Mouse (Mus musculus): Measurements from ENCODE around the gene Tspan18. TPM values are rescaled to one million over a fixed set of nuclear protein-coding genes. Genes with fewer than 3 reads are reported as not detected.
A peak's percentile ranks its signal among the peaks of the same experiment; 100 is the strongest.

Tspan18 gene
- polyA plus RNA-seq, 1 experiment from 2014 or later, result 20.7 TPM

GRCm38 (mm10) chr2:93333241-93333816 is 976 bp downstream of the Tspan18 start:
- H3K27ac ChIP-seq (replicated peaks), result peak overlapping the region; percentile 84
- WGBS, result 2% methylated on average over 29 of the region's 29 CpGs

DNA sequence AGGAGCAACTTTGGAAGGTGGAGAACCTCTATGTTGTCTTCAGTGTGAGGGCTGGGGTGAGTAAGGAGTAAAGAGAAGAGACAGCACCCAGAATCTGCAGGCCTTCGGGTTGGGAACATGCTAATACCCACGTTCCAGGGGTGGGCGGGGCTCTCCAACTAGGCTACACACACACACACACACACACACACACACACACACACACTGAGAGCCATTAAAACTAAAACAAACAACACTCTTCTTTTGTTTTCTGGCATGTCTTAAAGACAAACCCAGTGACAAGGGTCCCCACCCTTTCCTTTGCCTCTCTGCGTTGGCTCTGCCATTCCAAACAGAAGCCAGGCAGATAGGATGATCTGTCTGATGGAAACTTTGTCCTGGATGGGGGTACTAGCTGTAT is 2.0 kb downstream of the Tspan18 start:
- H3K4me3 ChIP-seq, result peak overlapping the region; percentile 84
- peak overlapping the region; percentile 84; the same call in 1 of the 2 replicates for H3K27ac ChIP-seq (replicated peaks)
- H3K36me3 ChIP-seq (replicated peaks), result no peaks in the 10 kb centered on the region
- DNase-seq (ENCODE audit: low spot score), result no peak
- peaks cover 30% of the 10 kb centered on the region for H3K27me3 ChIP-seq (replicated peaks; ENCODE audit: low read depth, poor library complexity, severe bottlenecking)
- H3K4me1 ChIP-seq, result peaks cover 53% of the 10 kb centered on the region
- 79% methylated on average over 4 of the region's 4 CpGs for WGBS
- no peaks in the 10 kb centered on the region for H3K9me3 ChIP-seq

More at GRCm38 (mm10) chr2:93333241-93333816, 976 bp downstream of the Tspan18 start:
- peak; percentile 93 for DNase-seq (ENCODE audit: low spot score)
- Histone ChIP-seq H3K9me3 (no peaks in the 10 kb centered on the region), H3K27me3 (replicated peaks; ENCODE audit: low read depth, poor library complexity, severe bottlenecking) (peaks cover 33% of the 10 kb centered on the region), H3K4me3 (peak overlapping the region; percentile 84), H3K4me1 (peaks cover 48% of the 10 kb centered on the region), H3K36me3 (replicated peaks) (no peaks in the 10 kb centered on the region)

DNA sequence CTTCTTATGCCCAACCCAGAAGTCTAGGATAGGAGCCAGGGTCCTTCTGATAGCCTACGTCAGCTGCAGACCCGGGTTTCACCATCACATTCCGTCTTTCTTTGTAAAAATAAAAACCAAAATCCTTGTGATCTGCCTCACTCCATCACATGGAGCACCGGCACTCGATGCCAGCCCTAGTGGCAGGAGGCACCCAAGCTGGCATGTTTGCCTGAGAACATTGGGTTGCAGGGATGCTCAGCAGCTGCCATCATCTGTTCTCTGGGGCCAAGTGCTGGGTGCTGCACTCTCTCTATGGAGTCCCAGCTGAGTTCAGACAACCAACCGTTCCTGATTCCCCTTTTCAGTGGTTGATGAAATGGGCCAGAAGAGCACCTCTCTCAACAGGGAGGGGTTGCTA is 3.2 kb downstream of the Tspan18 start:
- H3K9me3 ChIP-seq, result no peaks in the 10 kb centered on the region
- no peak overlapping the region for H3K27ac ChIP-seq (replicated peaks)
- peaks cover 48% of the 10 kb centered on the region for H3K4me1 ChIP-seq
- H3K27me3 ChIP-seq (replicated peaks; ENCODE audit: low read depth, poor library complexity, severe bottlenecking), result peaks cover 26% of the 10 kb centered on the region
- 89% methylated on average over 6 of the region's 6 CpGs for WGBS
- no peaks in the 10 kb centered on the region for H3K36me3 ChIP-seq (replicated peaks)
- H3K4me3 ChIP-seq, result 0 out of 2 replicates have a peak overlapping the region, but pooled peaks have one; percentile 84
- no peak for DNase-seq (ENCODE audit: low spot score)

GRCm38 (mm10) chr2:93329120-93329519 is 5.2 kb downstream of the Tspan18 start:
- H3K9me3 ChIP-seq, result no peaks in the 10 kb centered on the region
- H3K27ac ChIP-seq (replicated peaks), result no peak overlapping the region
- 92% methylated on average over 4 of the region's 4 CpGs for WGBS
- H3K4me1 ChIP-seq, result peaks cover 48% of the 10 kb centered on the region
- H3K36me3 ChIP-seq (replicated peaks), result peaks cover 2% of the 10 kb centered on the region; the same call in 1 of the 2 replicates
- H3K27me3 ChIP-seq (replicated peaks; ENCODE audit: low read depth, poor library complexity, severe bottlenecking), result peaks cover 10% of the 10 kb centered on the region; the same call in 1 of the 2 replicates
- no peak overlapping the region for H3K4me3 ChIP-seq
- no peak for DNase-seq (ENCODE audit: low spot score)

GRCm38 (mm10) chr2:93327915-93328555 is 6.3 kb downstream of the Tspan18 start:
- no peak overlapping the region for H3K27ac ChIP-seq (replicated peaks)
- H3K4me3 ChIP-seq, result no peak overlapping the region
- DNase-seq (ENCODE audit: low spot score), result no peak
- H3K9me3 ChIP-seq, result no peaks in the 10 kb centered on the region; the same call in 1 of the 2 replicates
- WGBS, result 76% methylated on average over 7 of the region's 7 CpGs
- peaks cover 44% of the 10 kb centered on the region for H3K4me1 ChIP-seq
- peaks cover 10% of the 10 kb centered on the region; the same call in 1 of the 2 replicates for H3K27me3 ChIP-seq (replicated peaks; ENCODE audit: low read depth, poor library complexity, severe bottlenecking)
- H3K36me3 ChIP-seq (replicated peaks), result peaks cover 12% of the 10 kb centered on the region

DNA sequence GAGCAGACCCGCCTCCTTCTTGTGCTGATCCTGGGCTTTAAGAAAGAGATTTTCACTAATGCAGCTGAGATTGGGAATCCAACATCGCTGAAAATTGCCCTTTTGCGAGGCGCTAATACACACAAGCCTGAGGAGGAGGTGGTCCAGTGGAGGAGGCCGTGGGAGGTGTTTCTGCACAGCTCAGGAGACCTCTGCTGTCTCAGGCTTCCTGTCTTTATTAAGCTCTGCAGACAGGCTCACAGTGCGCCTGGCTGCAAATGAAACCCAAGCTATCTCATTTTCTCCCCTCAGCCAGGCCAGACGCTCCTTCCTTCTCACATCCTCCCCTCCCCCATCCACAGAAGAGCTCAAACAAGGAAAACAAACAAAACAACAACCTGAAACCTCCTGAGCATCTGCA is 9.6 kb downstream of the Tspan18 start:
- no peak for DNase-seq (ENCODE audit: low spot score)
- H3K4me3 ChIP-seq, result no peak overlapping the region
- H3K36me3 ChIP-seq (replicated peaks), result peaks cover 13% of the 10 kb centered on the region
- no peaks in the 10 kb centered on the region for H3K27me3 ChIP-seq (replicated peaks; ENCODE audit: low read depth, poor library complexity, severe bottlenecking)
- no peaks in the 10 kb centered on the region; the same call in 1 of the 2 replicates for H3K9me3 ChIP-seq
- peaks cover 47% of the 10 kb centered on the region for H3K4me1 ChIP-seq
- H3K27ac ChIP-seq (replicated peaks), result peak overlapping the region; percentile 5; the same call in 1 of the 2 replicates
- 46% methylated on average over 7 of the region's 7 CpGs for WGBS

DNA sequence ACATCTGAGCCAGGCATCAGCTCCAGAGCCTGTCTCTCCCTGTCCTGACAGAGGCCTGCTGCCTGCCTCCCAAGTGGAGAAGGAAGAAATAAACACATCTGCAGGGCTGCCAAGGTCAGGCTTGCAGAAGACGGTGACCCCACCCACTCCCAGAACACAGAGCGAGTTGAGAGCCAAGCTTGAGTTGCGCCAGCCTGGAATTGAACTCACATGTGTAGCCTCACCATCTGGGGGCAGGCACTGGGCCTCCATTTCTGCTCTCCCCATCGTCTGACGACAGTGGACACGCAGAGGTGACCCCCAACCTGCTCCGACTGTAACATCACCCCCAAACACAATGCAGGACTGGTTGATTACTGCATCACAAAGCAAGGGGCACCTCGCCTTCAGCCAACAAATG is 12.4 kb downstream of the Tspan18 start:
- Histone ChIP-seq H3K4me1 (peaks cover 58% of the 10 kb centered on the region), H3K27me3 (replicated peaks; ENCODE audit: low read depth, poor library complexity, severe bottlenecking) (no peaks in the 10 kb centered on the region), H3K9me3 (no peaks in the 10 kb centered on the region; the same call in 1 of the 2 replicates), H3K36me3 (replicated peaks) (peaks cover 13% of the 10 kb centered on the region), H3K27ac (replicated peaks) (peak overlapping the region; percentile 26), H3K4me3 (no peak overlapping the region)
- 79% methylated on average over 8 of the region's 8 CpGs for WGBS
- DNase-seq (ENCODE audit: low spot score), result no peak

- Histone ChIP-seq H3K4me1 (peaks cover 54% of the 10 kb centered on the region), H3K27me3 (replicated peaks; ENCODE audit: low read depth, poor library complexity, severe bottlenecking) (no peaks in the 10 kb centered on the region), H3K9me3 (no peaks in the 10 kb centered on the region; the same call in 1 of the 2 replicates), H3K36me3 (replicated peaks) (peaks cover 13% of the 10 kb centered on the region), H3K4me3 (no peak overlapping the region), H3K27ac (replicated peaks) (0 out of 2 replicates have a peak overlapping the region, but pooled peaks have one; percentile 36)
- WGBS, result 85% methylated on average over 5 of the region's 5 CpGs
- DNase-seq (ENCODE audit: low spot score), result no peak
Measured at GRCm38 (mm10) chr2:93320267-93320666, 14.0 kb downstream of the Tspan18 start.

DNA sequence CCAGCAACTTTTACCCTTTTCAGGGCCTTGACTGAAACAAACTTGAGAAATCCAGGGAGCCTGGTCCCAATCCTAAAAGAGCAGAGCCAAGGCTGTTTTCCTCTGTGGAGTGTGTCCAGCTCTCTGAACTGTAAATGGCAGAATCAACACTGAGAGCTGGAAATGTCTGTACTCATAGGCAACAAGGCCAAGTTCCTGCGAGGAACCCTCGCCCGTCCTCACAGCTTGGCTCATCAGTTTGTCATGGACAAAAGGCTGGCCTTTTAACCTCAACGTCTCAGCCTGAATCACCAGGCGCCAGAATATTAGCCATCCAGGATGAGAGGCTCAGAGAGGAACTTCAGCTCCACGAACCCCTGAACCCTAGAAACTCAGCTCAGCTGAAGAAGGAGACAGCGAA is 14.7 kb downstream of the Tspan18 start:
- no peak for DNase-seq (ENCODE audit: low spot score)
- H3K4me1 ChIP-seq, result peaks cover 54% of the 10 kb centered on the region

GRCm38 (mm10) chr2:93318781-93319349 is 15.4 kb downstream of the Tspan18 start:
- WGBS, result 92% methylated on average over 21 of the region's 21 CpGs
- no peaks in the 10 kb centered on the region; the same call in 1 of the 2 replicates for H3K9me3 ChIP-seq
- no peak overlapping the region for H3K27ac ChIP-seq (replicated peaks)
- no peak for DNase-seq (ENCODE audit: low spot score)
- H3K4me3 ChIP-seq, result no peak overlapping the region
- H3K36me3 ChIP-seq (replicated peaks), result peaks cover 9% of the 10 kb centered on the region
- no peaks in the 10 kb centered on the region for H3K27me3 ChIP-seq (replicated peaks; ENCODE audit: low read depth, poor library complexity, severe bottlenecking)
- peaks cover 53% of the 10 kb centered on the region for H3K4me1 ChIP-seq

More for the DNA sequence above, 14.7 kb downstream of the Tspan18 start:
- WGBS, result 53% methylated on average over 7 of the region's 7 CpGs
- peaks cover 13% of the 10 kb centered on the region for H3K36me3 ChIP-seq (replicated peaks)
- H3K27ac ChIP-seq (replicated peaks), result peak overlapping the region; percentile 36; the same call in 1 of the 2 replicates
- no peak overlapping the region for H3K4me3 ChIP-seq
- no peaks in the 10 kb centered on the region; the same call in 1 of the 2 replicates for H3K9me3 ChIP-seq
- H3K27me3 ChIP-seq (replicated peaks; ENCODE audit: low read depth, poor library complexity, severe bottlenecking), result no peaks in the 10 kb centered on the region

- peaks cover 18% of the 10 kb centered on the region for H3K36me3 ChIP-seq (replicated peaks)
- WGBS, result 39% methylated on average over 15 of the region's 15 CpGs
- peak overlapping the region; percentile 1; the same call in 1 of the 2 replicates for H3K27ac ChIP-seq (replicated peaks)
Measured at GRCm38 (mm10) chr2:93313768-93314632, 20.3 kb downstream of the Tspan18 start.

GRCm38 (mm10) chr2:93312458-93312857 is 21.8 kb downstream of the Tspan18 start:
- Histone ChIP-seq H3K36me3 (replicated peaks) (peaks cover 18% of the 10 kb centered on the region), H3K4me1 (peaks cover 55% of the 10 kb centered on the region), H3K27me3 (replicated peaks; ENCODE audit: low read depth, poor library complexity, severe bottlenecking) (no peaks in the 10 kb centered on the region), H3K27ac (replicated peaks) (0 out of 2 replicates have a peak overlapping the region, but pooled peaks have one; percentile 25), H3K9me3 (no peaks in the 10 kb centered on the region), H3K4me3 (no peak overlapping the region)
- DNase-seq (ENCODE audit: low spot score), result no peak
- WGBS, result 78% methylated on average over 3 of the region's 3 CpGs

More at GRCm38 (mm10) chr2:93313768-93314632, 20.3 kb downstream of the Tspan18 start:
- Histone ChIP-seq H3K27me3 (replicated peaks; ENCODE audit: low read depth, poor library complexity, severe bottlenecking) (no peaks in the 10 kb centered on the region), H3K9me3 (no peaks in the 10 kb centered on the region), H3K4me1 (peaks cover 60% of the 10 kb centered on the region), H3K4me3 (no peak overlapping the region)
- DNase-seq (ENCODE audit: low spot score), result peak; percentile 30
